Mouse (Mus musculus): ENCODE data around the gene Med19. TPM values are rescaled to one million over a fixed set of nuclear protein-coding genes. Genes with fewer than 3 reads are reported as not detected.

Gene Med19
- polyA plus RNA-seq, 1 experiment from 2014 or later: 32.5 TPM

Other genes with a start within 250 kb of the Med19 start
- gene Tfpi, start 201.6 kb upstream of the Med19 start, polyA plus RNA-seq (2015; fragmentation: Nextera tagmentation; extraction: Ambion mirVana): 25.1 and 25.7 TPM in 2 replicates
- gene Ctnnd1, start 27.6 kb upstream of the Med19 start, polyA plus RNA-seq (2015; fragmentation: Nextera tagmentation; extraction: Ambion mirVana): 6.9 and 7.0 TPM in 2 replicates
- gene Btbd18, start 19.3 kb upstream of the Med19 start, polyA plus RNA-seq (2015; fragmentation: Nextera tagmentation; extraction: Ambion mirVana): 0.06 and 0.31 TPM in 2 replicates
- 294 and 310 TPM in 2 replicates for gene Selenoh, start 7.6 kb upstream of the Med19 start, polyA plus RNA-seq (2015; fragmentation: Nextera tagmentation; extraction: Ambion mirVana)
- not detected in 2 replicates for gene Gm28635, start 361 bp upstream of the Med19 start, polyA plus RNA-seq (2015; fragmentation: Nextera tagmentation; extraction: Ambion mirVana)
- gene Tmx2, start 738 bp downstream of the Med19 start, polyA plus RNA-seq (2015; fragmentation: Nextera tagmentation; extraction: Ambion mirVana): 74.9 and 77.2 TPM in 2 replicates
- gene Zdhhc5, start 36.8 kb downstream of the Med19 start, polyA plus RNA-seq (2015; fragmentation: Nextera tagmentation; extraction: Ambion mirVana): 17.7 and 20.3 TPM in 2 replicates
- gene Clp1, start 48.9 kb downstream of the Med19 start, polyA plus RNA-seq (2015; fragmentation: Nextera tagmentation; extraction: Ambion mirVana): 55.3 and 62.1 TPM in 2 replicates
- 0.21 and 0.27 TPM in 2 replicates for gene Ypel4, start 55.7 kb downstream of the Med19 start, polyA plus RNA-seq (2015; fragmentation: Nextera tagmentation; extraction: Ambion mirVana)
- 0.33 and 0.54 TPM in 2 replicates for gene Gm19426, start 65.3 kb downstream of the Med19 start, polyA plus RNA-seq (2015; fragmentation: Nextera tagmentation; extraction: Ambion mirVana)
- gene Serping1, start 97.0 kb downstream of the Med19 start, polyA plus RNA-seq (2015; fragmentation: Nextera tagmentation; extraction: Ambion mirVana): 13.8 and 16.1 TPM in 2 replicates
- gene Ube2l6, start 120.4 kb downstream of the Med19 start, polyA plus RNA-seq (2015; fragmentation: Nextera tagmentation; extraction: Ambion mirVana): 39.1 and 45.5 TPM in 2 replicates
- 0.38 and 0.44 TPM in 2 replicates for gene Smtnl1, start 144.2 kb downstream of the Med19 start, polyA plus RNA-seq (2015; fragmentation: Nextera tagmentation; extraction: Ambion mirVana)
- gene Timm10, start 148.6 kb downstream of the Med19 start, polyA plus RNA-seq (2015; fragmentation: Nextera tagmentation; extraction: Ambion mirVana): 35.6 and 38.9 TPM in 2 replicates
- gene Slc43a1, start 160.4 kb downstream of the Med19 start, polyA plus RNA-seq (2015; fragmentation: Nextera tagmentation; extraction: Ambion mirVana): 19.7 and 22.7 TPM in 2 replicates
- gene Rtn4rl2, start 208.3 kb downstream of the Med19 start, polyA plus RNA-seq (2015; fragmentation: Nextera tagmentation; extraction: Ambion mirVana): 0.10 and 0.22 TPM in 2 replicates